Mouse (Mus musculus): ENCODE data around the gene Gm21921. TPM values are rescaled to one million over a fixed set of nuclear protein-coding genes. Genes with fewer than 3 reads are reported as not detected.
"Not testable (repeated sequence)": the region's sequence is repeated elsewhere in the genome, so short reads cannot be mapped to it uniquely, and the experiment has no call there.

Gm21921 gene
- polyA plus RNA-seq (2015; fragmentation: Nextera tagmentation; extraction: Ambion mirVana) = not detected in 2 replicates

DNA sequence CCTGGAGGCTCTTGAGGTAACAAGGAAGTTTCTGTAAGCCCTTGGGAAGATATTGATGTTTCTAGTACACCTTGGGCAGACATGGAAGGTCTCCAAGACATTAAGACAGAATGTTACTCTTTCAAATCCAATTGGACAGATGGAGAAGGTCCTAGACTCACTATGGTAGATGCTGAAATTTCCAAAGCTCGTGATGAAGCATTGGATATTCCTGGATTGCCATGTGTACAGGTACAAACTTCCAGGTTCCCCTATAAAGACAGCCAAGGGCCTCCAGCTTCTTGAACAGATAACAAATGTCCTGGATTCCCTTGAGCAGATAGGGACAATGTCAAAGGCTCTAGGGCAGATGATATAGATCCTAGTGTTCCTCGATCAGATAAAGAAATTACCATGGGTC lies at the start of gene Gm21921:
Gene Gm21921 (minus strand): TSS at position 101 of the 400 bp plus-strand sequence.
- not testable (repeated sequence) for H3K27me3 ChIP-seq; H3K9ac ChIP-seq; H3K27ac ChIP-seq; DNase-seq; H3K4me3 ChIP-seq (replicated peaks); H3K9me3 ChIP-seq (replicated peaks); H3K36me3 ChIP-seq; ATAC-seq (ENCODE audit: low read depth); H3K4me1 ChIP-seq (replicated peaks); H3K4me2 ChIP-seq
- no CpG with 5 or more reads among the region's 2 CpGs for WGBS (ENCODE audit: insufficient replicate concordance)

Measured in liver, embryonic 13.5 days (tissue).